Mouse (Mus musculus) MEL-GATA-1-ER (cell line): ENCODE results near the gene Trpc5os.

ENCODE experiments used
- DNase-seq: peaks from one replicate; pipeline ENCODE4 v3.0.0-alpha.2; 2012; ENCODE audit warnings: low read depth; ENCODE audit errors: extremely low read depth

The Trpc5os gene

GRCm38 (mm10) chrX:144456281-144456680 is at the start of gene Trpc5os:
Gene Trpc5os (plus strand): TSS chrX:144456581.
- DNase-seq: no peak

GRCm38 (mm10) chrX:144408036-144408435 is 48.3 kb upstream of the Trpc5os start:
- no peak for DNase-seq

- no peak for DNase-seq
Measured at GRCm38 (mm10) chrX:144420259-144420658, 36.1 kb upstream of the Trpc5os start.

DNA sequence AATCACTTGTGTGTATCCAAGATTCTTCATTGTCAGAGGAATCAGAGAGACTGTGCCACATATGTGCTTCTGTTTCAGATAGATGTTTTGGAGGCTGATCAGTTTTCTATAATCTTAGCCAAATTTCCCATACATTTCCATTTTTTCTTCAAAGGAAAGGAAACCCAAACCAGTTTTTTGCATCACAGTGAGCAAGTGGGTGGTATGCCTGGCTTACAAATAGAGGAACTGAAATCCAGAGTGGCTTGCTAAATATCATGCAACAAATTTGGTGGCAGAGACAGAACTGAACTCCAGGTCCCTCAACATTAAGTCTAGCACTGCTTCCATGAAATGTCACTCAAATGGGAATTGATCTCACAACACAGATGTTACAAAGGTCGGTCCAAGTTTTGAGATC is 35.3 kb upstream of the Trpc5os start:
- DNase-seq: no peak

- no peak for DNase-seq
Measured at GRCm38 (mm10) chrX:144423848-144424247, 32.5 kb upstream of the Trpc5os start.

DNA sequence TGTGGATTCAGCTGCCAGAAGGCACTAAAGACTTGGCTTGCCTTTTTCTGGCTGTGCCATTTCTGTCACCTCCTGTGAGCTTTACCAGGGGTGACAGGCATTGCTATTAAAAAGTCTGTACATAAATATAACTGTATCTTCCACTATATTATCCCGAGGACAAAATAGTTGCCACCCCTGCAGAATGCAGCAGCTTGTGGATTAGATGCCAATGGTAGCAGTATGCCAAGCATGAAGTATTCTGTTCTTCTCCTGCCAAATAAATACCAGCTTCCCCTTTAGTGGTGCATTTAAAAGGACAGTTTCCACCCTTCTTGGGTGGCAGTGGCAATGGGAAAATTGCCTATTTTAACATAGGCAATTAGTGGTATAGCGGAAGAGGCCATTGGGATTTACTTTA is 8.0 kb downstream of the Trpc5os start:
- no peak for DNase-seq

GRCm38 (mm10) chrX:144491394-144491793 is 35.0 kb downstream of the Trpc5os start:
- no peak for DNase-seq

- no peak for DNase-seq
Measured at GRCm38 (mm10) chrX:144523239-144523638, 66.9 kb downstream of the Trpc5os start.

GRCm38 (mm10) chrX:144526042-144526441 is 69.7 kb downstream of the Trpc5os start:
- peak; percentile 89 for DNase-seq
